Comparison of ENCODE assay signal across 16 mouse cellular contexts in the genomic region with DNA sequence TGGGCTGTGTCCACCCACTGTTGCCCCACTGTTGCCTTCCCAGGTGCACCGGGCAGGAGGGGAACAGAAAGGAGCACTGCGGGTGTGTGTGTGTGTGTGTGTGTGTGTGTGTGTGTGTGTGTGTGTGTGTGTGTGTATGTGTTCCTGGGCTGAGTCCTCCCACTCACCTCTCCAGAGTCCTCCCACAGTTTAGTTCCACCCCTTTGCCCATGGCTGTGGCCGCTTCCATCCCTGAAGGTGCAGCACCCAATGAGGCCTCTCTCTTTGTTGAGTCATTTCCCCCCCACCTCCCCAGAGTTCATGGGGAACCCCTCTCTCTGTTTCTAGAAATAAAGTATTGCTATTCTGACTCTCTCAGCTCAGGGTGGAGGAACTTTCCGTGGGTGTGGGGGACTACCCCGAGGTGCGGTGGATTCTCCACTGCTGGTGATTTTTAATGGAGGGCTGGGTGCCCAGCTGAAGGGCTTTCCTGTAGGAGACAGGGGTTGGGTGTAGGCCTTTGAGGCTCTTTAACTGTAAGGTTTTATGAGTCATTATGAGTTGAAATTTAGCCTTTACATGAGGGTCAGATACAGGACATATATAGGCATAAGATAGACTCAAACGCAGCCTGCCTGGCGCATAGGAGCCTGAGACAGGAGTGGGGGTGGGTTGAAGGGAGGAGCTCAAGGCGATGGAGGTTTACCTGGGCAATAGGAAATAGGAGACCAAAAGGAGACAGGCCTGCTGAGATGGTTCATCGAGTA. TPM values are rescaled to one million over a fixed set of nuclear protein-coding genes. Genes with fewer than 3 reads are reported as not detected.
A peak's percentile ranks its signal among the peaks of the same experiment; 100 is the strongest.
DNase-seq lines count a peak whose midpoint lies in the region; ATAC-seq and TF ChIP-seq lines count a peak whose summit lies in the region.
"Had no signal": no experiment of that assay in that cellular context is flagged by ENCODE, and none has a peak within 500 bp of the region (broad histone marks: within the 10 kb centered on the region; RNA-seq: fewer than 3 reads in every experiment).

No protein-coding gene starts in this region.

- TF ChIP-seq CTCF in liver, postnatal 0 days (IDR thresholded peaks at IDR 0.05; ENCODE audit: low read depth) = no peak

- H3K4me3 ChIP-seq in liver, postnatal 0 days (ENCODE audit: low read depth, low read length) = no peak overlapping the region
- no peak overlapping the region for H3K4me3 ChIP-seq in liver, embryonic 11.5 days (ENCODE audit: low read depth, low read length)
- H3K4me3 ChIP-seq: liver, embryonic 13.5 days; midbrain, embryonic 10.5 days; neural tube, embryonic 12.5 days had no signal

- no peak; the same call in 1 of the 2 replicates for ATAC-seq in liver, postnatal 0 days
- ATAC-seq in liver, embryonic 11.5 days (replicated peaks; ENCODE audit: low FRiP score) = no peak
- ATAC-seq: forebrain, postnatal 0 days; intestine, postnatal 0 days had no signal

- peak; percentile 43 for DNase-seq in liver, postnatal 0 days
- DNase-seq in liver, embryonic 11.5 days (ENCODE audit: low spot score) = no peak
- DNase-seq in T-cell, adult 2 months (ENCODE audit: low spot score) = peak; percentile 33
- DNase-seq in naive thymus-derived CD4-positive, alpha-beta T cell, adult 2 months (ENCODE audit: low read depth) = peak; percentile 62
- DNase-seq in thymus, postnatal 36 days = peak; percentile 32 to 53
- no peak for DNase-seq in gastrocnemius, adult 8-10 months (ENCODE audit: low spot score in 2 of 2)
- no peak for DNase-seq in Muller cell, postnatal 12 days (ENCODE audit: inconsistent ontology term)
- DNase-seq in adrenal gland, adult (ENCODE audit: inconsistent age in 2 of 2, low spot score in 1 of 2) = no peak
- DNase-seq: cerebellum, postnatal 10 days; forebrain, postnatal 0 days; heart, adult 18-20 months; heart, postnatal 14 days; liver, embryonic 13.5 days had no signal

- WGBS in liver, postnatal 0 days (ENCODE audit: insufficient replicate concordance) = 56% methylated on average over 10 of the region's 10 CpGs
- 65% methylated on average over 10 of the region's 10 CpGs for WGBS in liver, embryonic 11.5 days

- peaks cover 15% of the 10 kb centered on the region for H3K36me3 ChIP-seq in liver, postnatal 0 days (replicated peaks; ENCODE audit: insufficient read depth, low read length)
- H3K36me3 ChIP-seq in liver, embryonic 11.5 days (ENCODE audit: control insufficient read depth, insufficient read depth, low read length) = peaks cover 6% of the 10 kb centered on the region; the same call in 1 of the 2 replicates

- H3K27me3 ChIP-seq in liver, postnatal 0 days (ENCODE audit: insufficient read depth, low read length) = no peaks in the 10 kb centered on the region
- no peaks in the 10 kb centered on the region for H3K27me3 ChIP-seq in liver, embryonic 11.5 days (replicated peaks; ENCODE audit: control insufficient read depth, insufficient read depth, low read length)
- H3K27me3 ChIP-seq: liver, embryonic 13.5 days; neural tube, embryonic 12.5 days had no signal

- no peak for TF ChIP-seq EP300 in liver, postnatal 0 days (IDR thresholded peaks at IDR 0.05; ENCODE audit: low read depth)

- peak overlapping the region; percentile 50 for H3K27ac ChIP-seq in liver, postnatal 0 days (ENCODE audit: low read depth)
- no peak overlapping the region for H3K27ac ChIP-seq in liver, embryonic 11.5 days (ENCODE audit: low read depth, low read length)
- H3K27ac ChIP-seq: liver, embryonic 13.5 days; midbrain, embryonic 10.5 days; neural tube, embryonic 12.5 days had no signal

- no peaks in the 10 kb centered on the region; the same call in 1 of the 2 replicates for H3K4me1 ChIP-seq in liver, postnatal 0 days (ENCODE audit: insufficient read depth)
- H3K4me1 ChIP-seq in liver, embryonic 11.5 days (replicated peaks; ENCODE audit: control insufficient read depth, insufficient read depth, low read length) = 0 out of 2 replicates have a peak, but pooled peaks cover 3% of the 10 kb centered on the region
- H3K4me1 ChIP-seq: neural tube, embryonic 12.5 days had no signal

- no peak overlapping the region for H3K4me2 ChIP-seq in liver, postnatal 0 days (ENCODE audit: low read depth, low read length)
- H3K4me2 ChIP-seq in liver, embryonic 11.5 days = no peak overlapping the region
- H3K4me2 ChIP-seq: liver, embryonic 13.5 days; neural tube, embryonic 12.5 days had no signal

- no peaks in the 10 kb centered on the region for H3K9me3 ChIP-seq in liver, postnatal 0 days (ENCODE audit: low read length)
- H3K9me3 ChIP-seq in liver, embryonic 11.5 days (ENCODE audit: control insufficient read depth, low read length) = no peaks in the 10 kb centered on the region
- H3K9me3 ChIP-seq: liver, embryonic 13.5 days; midbrain, embryonic 10.5 days; neural tube, embryonic 12.5 days had no signal

- no peak overlapping the region for H3K9ac ChIP-seq in liver, postnatal 0 days (replicated peaks)
- H3K9ac ChIP-seq in liver, embryonic 11.5 days (ENCODE audit: low read depth, low read length) = no peak overlapping the region
- H3K9ac ChIP-seq: forebrain, postnatal 0 days; liver, embryonic 13.5 days; neural tube, embryonic 12.5 days had no signal

RNA-seq across cellular contexts. Expression of a gene that starts 44.4 kb away (rescaled TPM):
- 31.6 and 36.9 TPM in 2 replicates for polyA plus RNA-seq in liver, postnatal 0 days (2015; fragmentation: Nextera tagmentation; extraction: Ambion mirVana)
- polyA plus RNA-seq in liver, embryonic 11.5 days (2014; fragmentation: Nextera tagmentation; extraction: Ambion mirVana) = 66.5 and 74.7 TPM in 2 replicates
- total RNA-seq in gastrocnemius, adult 8-10 months (2022) = 1 to 10 TPM; 3.3 to 4.7 (median 4.0) TPM

Comparison
In these comparisons a context has a peak if more than half of its experiments do, and no peak if none do; other contexts are left out.
1. DNase-seq: peak in liver, postnatal 0 days (single experiment), T-cell, adult 2 months (single experiment), naive thymus-derived CD4-positive, alpha-beta T cell, adult 2 months (single experiment) and thymus, postnatal 36 days (2 of 2); none in liver, embryonic 11.5 days (single experiment), gastrocnemius, adult 8-10 months (0 of 2), Muller cell, postnatal 12 days (single experiment) and adrenal gland, adult (0 of 2).